Mouse (Mus musculus) heart, postnatal 0 days (tissue): ENCODE results near the gene Mrtfa.

Experiments used
- CTCF ChIP-seq: IDR thresholded peaks from 2 replicates; pipeline ENCODE4 v1.5.1; 2016; ENCODE audit warnings: antibody characterized with exemption, control low read depth, low read depth
- EP300 ChIP-seq: IDR thresholded peaks from 2 replicates; pipeline ENCODE4 v1.6.1; 2016; ENCODE audit warnings: antibody characterized with exemption, low read depth

DNA sequence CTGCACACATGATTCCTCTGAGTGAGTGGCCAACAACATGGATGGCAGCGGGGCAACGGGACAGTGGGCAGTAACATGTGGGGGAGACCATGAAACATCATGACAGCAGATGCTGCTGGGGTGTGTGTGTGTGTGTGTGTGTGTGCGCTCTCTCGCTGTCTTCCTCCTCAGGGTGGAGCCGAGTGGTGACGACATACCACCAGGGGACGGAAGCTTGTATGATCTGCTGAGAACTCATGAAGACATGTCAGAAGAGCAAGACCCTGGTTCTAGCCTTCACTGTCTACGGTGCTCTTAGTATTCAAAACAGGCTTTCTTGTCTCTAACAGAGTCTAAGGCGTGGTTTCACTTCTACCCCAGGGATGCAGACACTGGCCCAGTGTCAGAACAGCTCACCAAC lies 146.1 kb downstream of the Mrtfa start:
- TF ChIP-seq CTCF (no peak), EP300 (no peak)
